Mouse (Mus musculus): ENCODE measurements at regions not wholly inside any gene's neighbourhood (a gene's known extent, or its start where the extent isn't known, plus 50 kb on each side); places are given as distances from the start of the nearest gene placed in this dataset.

DNA sequence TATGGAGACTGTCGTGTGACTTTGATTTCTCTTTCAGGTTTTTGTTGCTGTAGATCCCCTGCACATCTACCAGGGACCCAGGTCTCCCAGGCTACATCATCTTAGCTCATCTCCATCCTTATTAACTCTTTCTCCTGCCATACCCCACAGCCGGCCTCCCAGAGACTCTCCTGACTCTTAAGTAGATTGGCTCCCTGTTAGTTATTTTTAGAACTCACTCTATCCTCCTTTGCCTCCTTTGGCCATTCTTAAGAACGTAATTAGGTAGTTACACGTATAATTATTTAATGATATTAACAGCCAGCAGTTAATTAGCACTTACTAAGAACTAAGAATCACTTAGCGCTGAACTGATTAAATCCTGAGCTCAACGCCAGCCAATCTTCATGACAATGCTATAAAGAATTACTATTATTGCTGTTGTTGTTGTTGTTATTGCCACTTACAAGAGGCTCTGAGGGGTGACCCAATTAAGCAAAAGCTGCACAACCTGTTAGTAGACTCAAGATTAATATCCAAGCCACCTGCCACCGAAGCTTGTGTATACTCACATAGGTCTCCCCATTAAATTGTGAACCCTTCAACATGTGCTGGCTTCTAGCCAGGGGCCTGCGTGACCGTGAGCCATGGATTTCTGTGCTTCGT, 63.0 kb upstream of the Msx2 start:
- H3K27me3 ChIP-seq = 0 out of 2 replicates have a peak, but pooled peaks cover 2% of the 10 kb centered on the region
- WGBS = 88% methylated on average over 10 of the region's 10 CpGs
- H3K27ac ChIP-seq = no peak overlapping the region
- H3K36me3 ChIP-seq = no peaks in the 10 kb centered on the region
- H3K4me1 ChIP-seq = no peaks in the 10 kb centered on the region
- H3K4me3 ChIP-seq = no peak overlapping the region
- no peak overlapping the region for H3K4me2 ChIP-seq (replicated peaks)
- ATAC-seq (ENCODE audit: low FRiP score) = no peak
- H3K9me3 ChIP-seq (replicated peaks) = no peaks in the 10 kb centered on the region
- no peak overlapping the region for H3K9ac ChIP-seq

DNA sequence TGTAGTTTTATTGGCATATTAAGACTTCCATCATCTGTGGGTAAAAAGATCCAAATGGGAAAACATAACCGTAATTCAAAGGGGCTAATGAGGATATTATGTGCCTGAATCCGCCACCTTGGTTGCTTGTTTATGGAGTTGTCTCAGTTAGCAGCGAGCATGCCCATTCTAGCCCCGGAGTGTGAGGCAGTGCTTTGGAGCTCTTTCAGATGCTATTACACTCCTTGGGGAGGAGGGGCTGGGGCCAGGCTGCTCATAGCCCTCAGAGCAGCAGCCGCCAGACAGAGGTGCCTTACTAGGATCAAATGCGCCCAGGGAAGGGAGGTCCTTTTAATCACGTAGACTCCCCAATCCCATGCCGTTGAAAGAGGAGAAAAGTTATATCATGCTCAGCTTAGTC, 60.9 kb upstream of the Msx2 start:
- ATAC-seq (ENCODE audit: low FRiP score) = no peak
- 55% methylated on average over 8 of the region's 8 CpGs for WGBS
- Histone ChIP-seq H3K4me3 (no peak overlapping the region), H3K9me3 (replicated peaks) (no peaks in the 10 kb centered on the region), H3K36me3 (no peaks in the 10 kb centered on the region), H3K9ac (no peak overlapping the region), H3K4me2 (replicated peaks) (no peak overlapping the region), H3K27ac (no peak overlapping the region), H3K27me3 (0 out of 2 replicates have a peak, but pooled peaks cover 2% of the 10 kb centered on the region), H3K4me1 (no peaks in the 10 kb centered on the region)

DNA sequence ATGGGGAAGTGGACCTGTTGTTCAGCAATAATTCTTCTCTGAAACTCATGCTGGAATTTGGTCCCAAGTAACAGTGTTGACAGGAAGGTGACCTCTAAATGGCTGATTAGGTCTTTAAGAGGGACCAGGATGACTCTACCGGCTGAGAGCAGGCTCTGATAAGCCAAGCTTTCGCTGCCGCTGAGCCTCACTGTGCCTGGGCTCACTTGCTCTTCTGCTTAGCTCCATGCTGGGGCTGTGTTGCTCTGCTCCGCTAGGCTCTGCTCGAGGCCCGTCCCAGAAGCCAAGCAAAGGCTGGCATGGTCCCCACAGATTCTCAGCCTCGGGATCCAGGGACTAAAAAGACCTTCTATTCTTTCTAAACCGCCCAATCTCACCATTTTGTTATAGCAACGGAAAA, 54.0 kb upstream of the Msx2 start:
- H3K9me3 ChIP-seq (replicated peaks) = no peaks in the 10 kb centered on the region
- H3K36me3 ChIP-seq = no peaks in the 10 kb centered on the region
- H3K27me3 ChIP-seq = no peaks in the 10 kb centered on the region
- no peaks in the 10 kb centered on the region for H3K4me1 ChIP-seq
- no peak for ATAC-seq (ENCODE audit: low FRiP score)
- H3K9ac ChIP-seq = no peak overlapping the region
- no peak overlapping the region for H3K4me3 ChIP-seq
- H3K27ac ChIP-seq = no peak overlapping the region
- 86% methylated on average over 9 of the region's 9 CpGs for WGBS
- no peak overlapping the region for H3K4me2 ChIP-seq (replicated peaks)

DNA sequence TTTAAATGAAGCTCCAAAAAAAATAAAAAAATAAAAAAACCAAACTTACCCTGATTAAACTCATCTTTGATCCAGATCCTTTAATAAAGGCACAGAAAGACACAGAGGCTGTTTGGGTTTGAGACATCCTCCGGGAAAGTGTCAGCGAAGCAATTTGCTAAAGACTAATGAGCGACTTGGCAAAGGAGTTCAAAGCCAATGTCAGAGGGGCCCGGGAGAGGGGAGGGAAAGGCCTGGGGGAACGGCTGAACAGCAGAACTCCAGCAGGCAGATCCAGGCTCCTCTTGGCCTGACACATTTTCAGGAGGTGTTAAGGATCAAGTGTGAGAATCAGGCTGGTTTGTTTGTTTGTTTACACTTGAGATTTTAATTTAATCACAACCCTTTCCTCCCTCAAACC, 49.9 kb upstream of the Msx2 start:
- ATAC-seq (ENCODE audit: low FRiP score) = no peak
- H3K27me3 ChIP-seq = no peaks in the 10 kb centered on the region
- H3K4me3 ChIP-seq = no peak overlapping the region
- H3K9ac ChIP-seq = no peak overlapping the region
- H3K9me3 ChIP-seq (replicated peaks) = no peaks in the 10 kb centered on the region
- H3K36me3 ChIP-seq = no peaks in the 10 kb centered on the region
- H3K27ac ChIP-seq = no peak overlapping the region
- 33% methylated on average over 5 of the region's 5 CpGs for WGBS
- peaks cover 9% of the 10 kb centered on the region; the same call in 1 of the 2 replicates for H3K4me1 ChIP-seq
- H3K4me2 ChIP-seq (replicated peaks) = no peak overlapping the region
